Mouse (Mus musculus) G1E-ER4 (cell line): ENCODE data around the gene Cir1. TPM values are rescaled to one million over a fixed set of nuclear protein-coding genes. Genes with fewer than 3 reads are reported as not detected.

Source experiments
- GATA1 ChIP-seq: IDR thresholded peaks from one replicate; pipeline ENCODE4 v1.8.0; 2012; ENCODE audit warnings: low read length, inconsistent platforms
- polyA plus RNA-seq: library from polyadenylated mRNA; stranded (reverse); fragments of >175 nt; gene quantifications from 2 replicates; pipeline ENCODE4 v1.2.3, GENCODE M21; 2012

Gene Cir1
- polyA plus RNA-seq, 1 experiment: 17.2 TPM

GRCm38 (mm10) chr2:73319218-73319617 lies 6.7 kb upstream of the Cir1 start:
- TF ChIP-seq GATA1: no peak

GRCm38 (mm10) chr2:73317426-73317825 lies 4.9 kb upstream of the Cir1 start:
- no peak for TF ChIP-seq GATA1

- no peak for TF ChIP-seq GATA1
Measured at GRCm38 (mm10) chr2:73314311-73314710, 1.8 kb upstream of the Cir1 start.

GRCm38 (mm10) chr2:73313117-73313501 lies 608 bp upstream of the Cir1 start:
- no peak for TF ChIP-seq GATA1

GRCm38 (mm10) chr2:73306006-73306405 lies 6.5 kb downstream of the Cir1 start:
- TF ChIP-seq GATA1: no peak

GRCm38 (mm10) chr2:73304506-73304905 lies 8.0 kb downstream of the Cir1 start:
- TF ChIP-seq GATA1: no peak

- TF ChIP-seq GATA1: no peak
Measured at GRCm38 (mm10) chr2:73302722-73303121, 9.8 kb downstream of the Cir1 start.

GRCm38 (mm10) chr2:73301979-73302378 lies 10.5 kb downstream of the Cir1 start:
- no peak for TF ChIP-seq GATA1

GRCm38 (mm10) chr2:73298841-73299240 lies 13.7 kb downstream of the Cir1 start:
- no peak for TF ChIP-seq GATA1

GRCm38 (mm10) chr2:73298154-73298553 lies 14.3 kb downstream of the Cir1 start:
- TF ChIP-seq GATA1: no peak

- no peak for TF ChIP-seq GATA1
Measured at GRCm38 (mm10) chr2:73295023-73295422, 17.5 kb downstream of the Cir1 start.

- TF ChIP-seq GATA1: no peak
Measured at GRCm38 (mm10) chr2:73291130-73291529, 21.4 kb downstream of the Cir1 start.

- TF ChIP-seq GATA1: no peak
Measured at GRCm38 (mm10) chr2:73285630-73286029, 26.9 kb downstream of the Cir1 start.

GRCm38 (mm10) chr2:73281707-73282106 lies 30.8 kb downstream of the Cir1 start:
- TF ChIP-seq GATA1: no peak

- no peak for TF ChIP-seq GATA1
Measured at GRCm38 (mm10) chr2:73281048-73281661, 31.3 kb downstream of the Cir1 start.

GRCm38 (mm10) chr2:73280356-73281047 lies 32.0 kb downstream of the Cir1 start:
- TF ChIP-seq GATA1: no peak
